Mouse (Mus musculus) testis, adult 2 months (tissue): ENCODE measurements around the gene Scn5a. TPM values are rescaled to one million over a fixed set of nuclear protein-coding genes. Genes with fewer than 3 reads are reported as not detected.

Experiments used
- H3K27ac ChIP-seq: fragments of 200-500 bp; 2 replicates; pipeline ENCODE4 v1.5.1; 2012; ENCODE audit warnings: low read depth, low read length; ENCODE audit not compliant: control insufficient read depth, insufficient read depth
- H3K27me3 ChIP-seq: fragments of 200-500 bp; 2 replicates; pipeline ENCODE4 v1.6.1; 2012; ENCODE audit warnings: mild to moderate bottlenecking, low read length, moderate library complexity; ENCODE audit not compliant: control insufficient read depth, insufficient read depth
- H3K36me3 ChIP-seq: fragments of 200-500 bp; 2 replicates; pipeline ENCODE4 v1.6.1; 2012; ENCODE audit warnings: mild to moderate bottlenecking, low read length; ENCODE audit not compliant: control insufficient read depth, insufficient read depth
- H3K4me1 ChIP-seq: fragments of 200-500 bp; 2 replicates; pipeline ENCODE4 v1.6.1; 2012; ENCODE audit warnings: low read length; ENCODE audit not compliant: control insufficient read depth, insufficient read depth
- H3K4me3 ChIP-seq: fragments of 200-500 bp; 2 replicates; pipeline ENCODE4 v1.5.1; 2012; ENCODE audit warnings: low read depth, mild to moderate bottlenecking, low read length, moderate library complexity, mixed read lengths; ENCODE audit not compliant: control insufficient read depth
- CTCF ChIP-seq: fragments of 200-500 bp; IDR thresholded peaks from 2 replicates; pipeline ENCODE4 v1.5.1; 2012; ENCODE audit warnings: low read depth, mild to moderate bottlenecking, inconsistent platforms, low read length, moderate library complexity; ENCODE audit not compliant: control insufficient read depth, insufficient read depth, insufficient replicate concordance
- POLR2A ChIP-seq: fragments of 200-500 bp; IDR thresholded peaks from 2 replicates; pipeline ENCODE4 v1.6.1; 2012; ENCODE audit warnings: low read depth, mild to moderate bottlenecking, inconsistent platforms, low read length, moderate library complexity; ENCODE audit not compliant: control insufficient read depth
- polyA plus RNA-seq: library from polyadenylated mRNA; depleted of rRNA; stranded (reverse); fragments of >200 nt; gene quantifications from 2 replicates; pipeline ENCODE4 v1.2.3, GENCODE M21; 2012

Scn5a gene
- polyA plus RNA-seq, 1 experiment = 0.79 TPM

DNA sequence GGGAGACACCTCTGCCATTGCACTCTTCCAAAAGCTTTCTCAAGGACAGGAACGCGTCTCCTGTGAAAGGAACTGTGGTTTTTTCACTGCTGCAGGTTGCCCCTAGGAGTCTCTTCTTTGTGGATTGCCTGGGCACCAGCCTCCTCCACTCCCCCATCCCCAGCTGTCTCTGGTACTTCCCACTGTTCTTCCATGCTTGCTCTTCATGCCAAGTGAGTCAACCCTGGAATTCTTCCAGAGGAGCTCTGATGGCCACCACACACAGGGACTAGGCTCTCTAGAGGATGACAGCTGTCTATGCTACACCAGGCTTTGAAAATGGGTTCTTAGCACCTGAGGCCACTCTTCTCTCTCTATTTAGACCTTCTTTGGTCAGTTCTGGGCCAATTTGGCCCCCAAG, 1.8 kb downstream of the Scn5a start:
- H3K27me3 ChIP-seq = 0 out of 2 replicates have a peak, but pooled peaks cover 2% of the 10 kb centered on the region
- H3K4me1 ChIP-seq = peaks cover 6% of the 10 kb centered on the region; the same call in 1 of the 2 replicates
- H3K4me3 ChIP-seq = no peak overlapping the region
- no peaks in the 10 kb centered on the region for H3K36me3 ChIP-seq
- TF ChIP-seq POLR2A = no peak
- TF ChIP-seq CTCF = no peak
- no peak overlapping the region for H3K27ac ChIP-seq

DNA sequence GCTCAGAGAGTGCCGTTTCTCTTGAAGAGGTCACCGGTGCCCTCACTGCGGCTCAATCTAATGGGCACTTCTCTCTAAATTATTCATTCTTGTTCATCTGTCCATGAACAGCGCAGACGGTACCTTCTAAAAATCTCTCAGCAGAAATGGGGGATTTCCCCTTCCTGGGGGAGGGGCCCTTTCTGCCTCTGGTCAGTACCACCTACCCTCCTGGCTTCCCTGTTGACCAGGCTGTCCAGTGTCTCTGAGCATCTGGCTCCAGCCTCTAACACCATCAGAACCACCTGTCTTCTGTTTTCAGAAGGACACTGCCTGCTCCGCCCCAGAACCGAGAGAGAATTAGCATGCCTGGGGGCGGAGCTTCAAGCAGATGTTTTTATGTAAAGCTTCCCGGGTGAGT, 3.1 kb downstream of the Scn5a start:
- TF ChIP-seq POLR2A (no peak), CTCF (no peak)
- Histone ChIP-seq H3K27ac (no peak overlapping the region), H3K27me3 (0 out of 2 replicates have a peak, but pooled peaks cover 2% of the 10 kb centered on the region), H3K4me1 (peaks cover 6% of the 10 kb centered on the region; the same call in 1 of the 2 replicates), H3K36me3 (no peaks in the 10 kb centered on the region), H3K4me3 (no peak overlapping the region)

DNA sequence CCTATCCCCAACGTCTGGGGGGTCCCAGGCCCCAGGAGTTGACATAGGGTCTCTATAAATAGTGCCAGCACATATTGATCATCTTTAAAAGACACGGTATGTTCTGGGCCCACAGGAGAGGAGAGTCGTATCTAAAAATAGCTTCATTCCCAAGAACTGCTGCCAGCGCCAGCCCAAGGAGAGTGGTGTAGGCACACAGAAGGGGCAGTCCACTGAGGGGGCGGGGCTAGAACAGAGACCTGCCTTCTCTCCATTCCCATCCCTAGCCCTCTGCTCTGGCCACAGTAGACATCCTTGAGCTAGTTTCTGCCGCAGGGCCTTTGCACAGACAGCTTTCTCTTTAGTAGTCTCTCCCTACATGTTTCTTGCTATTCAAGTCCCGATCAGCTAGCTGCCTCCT, 4.5 kb downstream of the Scn5a start:
- Histone ChIP-seq H3K27ac (no peak overlapping the region), H3K4me3 (no peak overlapping the region), H3K4me1 (peaks cover 6% of the 10 kb centered on the region; the same call in 1 of the 2 replicates), H3K27me3 (0 out of 2 replicates have a peak, but pooled peaks cover 2% of the 10 kb centered on the region), H3K36me3 (no peaks in the 10 kb centered on the region)
- TF ChIP-seq CTCF (no peak), POLR2A (no peak)

DNA sequence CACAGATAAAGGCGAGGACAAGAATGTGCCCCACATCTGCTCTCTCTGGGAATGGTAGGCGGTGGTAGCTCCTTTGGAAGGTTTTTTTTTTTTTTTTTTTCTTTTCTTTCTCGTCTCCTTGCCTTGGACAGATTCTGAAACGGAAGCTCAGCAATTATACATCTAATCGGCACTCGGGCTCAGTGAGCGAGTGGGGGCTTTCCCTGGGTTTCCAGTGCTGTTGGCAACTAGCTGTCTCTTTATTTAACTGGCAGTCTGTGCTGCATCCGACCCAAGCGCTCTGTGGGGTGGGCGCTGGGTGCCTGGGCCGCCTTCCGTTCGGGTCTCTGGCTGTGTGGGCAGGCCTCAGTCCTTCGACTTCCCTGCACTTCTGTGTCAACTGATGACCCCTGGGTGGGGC, 5.8 kb downstream of the Scn5a start:
- Histone ChIP-seq H3K4me3 (no peak overlapping the region), H3K4me1 (no peaks in the 10 kb centered on the region), H3K27me3 (no peaks in the 10 kb centered on the region), H3K36me3 (no peaks in the 10 kb centered on the region), H3K27ac (no peak overlapping the region)
- TF ChIP-seq POLR2A = no peak
- no peak for TF ChIP-seq CTCF

DNA sequence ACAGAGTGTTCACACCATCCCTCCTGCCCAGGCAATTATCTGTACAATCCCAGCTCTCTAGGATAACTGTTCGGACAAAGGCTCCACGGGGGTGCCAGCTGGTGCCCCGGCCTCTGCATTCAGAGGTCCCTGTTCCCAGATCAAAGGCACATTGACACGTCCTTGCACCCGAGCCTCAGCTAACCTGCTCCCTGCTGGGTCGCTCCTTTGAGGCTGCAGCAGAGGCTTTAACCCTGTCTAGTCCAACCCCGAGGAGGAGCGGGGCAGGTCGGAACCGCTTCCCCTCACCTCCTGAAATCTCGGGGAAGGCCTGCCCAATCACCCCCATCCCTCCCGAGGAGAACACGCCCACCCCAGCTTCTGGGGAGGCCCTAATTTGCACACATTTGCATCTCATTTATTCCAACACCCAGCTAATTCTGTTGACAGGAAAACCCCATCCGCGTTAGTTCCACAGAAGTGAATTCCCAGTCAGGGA, 7.4 kb downstream of the Scn5a start:
- Histone ChIP-seq H3K4me1 (no peaks in the 10 kb centered on the region), H3K27me3 (no peaks in the 10 kb centered on the region), H3K36me3 (no peaks in the 10 kb centered on the region), H3K4me3 (no peak overlapping the region), H3K27ac (no peak overlapping the region)
- TF ChIP-seq CTCF (no peak), POLR2A (no peak)

DNA sequence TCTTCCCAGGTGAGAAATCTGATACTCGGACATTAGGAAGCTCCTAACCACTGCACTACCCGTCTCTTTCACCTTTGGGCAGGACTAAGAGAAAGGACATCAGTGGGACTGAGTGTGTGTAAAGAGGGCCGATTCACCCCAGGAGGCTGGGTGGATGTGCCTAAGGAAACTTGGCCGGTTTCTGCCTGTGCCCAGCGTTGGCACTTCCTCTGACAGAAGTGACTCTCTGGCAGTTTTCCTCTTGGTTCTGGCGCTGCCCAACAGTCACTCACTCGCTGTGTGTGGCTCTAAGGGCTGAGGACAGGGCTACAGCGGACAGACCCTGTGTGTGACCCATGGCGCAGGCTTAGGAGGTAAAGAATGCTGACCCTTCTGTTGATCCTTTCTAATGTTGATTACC, 8.2 kb downstream of the Scn5a start:
- Histone ChIP-seq H3K36me3 (no peaks in the 10 kb centered on the region), H3K4me1 (no peaks in the 10 kb centered on the region), H3K4me3 (no peak overlapping the region), H3K27me3 (no peaks in the 10 kb centered on the region), H3K27ac (no peak overlapping the region)
- TF ChIP-seq CTCF = no peak

DNA sequence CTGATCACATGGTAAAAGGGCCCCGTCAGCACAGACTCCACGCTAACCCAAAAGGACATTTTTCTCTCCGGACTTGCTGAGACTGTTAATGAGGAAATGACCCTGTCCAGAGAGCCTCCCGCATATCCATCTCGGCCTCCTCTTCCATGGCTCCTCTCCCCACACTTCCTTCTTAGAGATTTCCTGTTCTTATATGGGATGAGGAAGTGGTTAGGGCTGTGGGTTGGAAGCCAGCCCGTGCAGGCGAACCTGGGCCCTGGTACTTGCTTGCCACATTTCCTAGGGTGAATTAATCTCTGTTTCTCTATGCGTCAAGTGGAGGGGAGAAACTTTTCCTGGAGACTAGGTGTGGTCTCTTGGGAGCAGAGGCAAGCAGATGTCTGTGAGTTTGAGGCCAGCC, 10.1 kb downstream of the Scn5a start:
- no peak overlapping the region for H3K27ac ChIP-seq
- TF ChIP-seq CTCF (no peak), POLR2A (no peak)
- no peaks in the 10 kb centered on the region for H3K36me3 ChIP-seq
- no peaks in the 10 kb centered on the region for H3K27me3 ChIP-seq
- no peaks in the 10 kb centered on the region for H3K4me1 ChIP-seq
- H3K4me3 ChIP-seq = no peak overlapping the region

DNA sequence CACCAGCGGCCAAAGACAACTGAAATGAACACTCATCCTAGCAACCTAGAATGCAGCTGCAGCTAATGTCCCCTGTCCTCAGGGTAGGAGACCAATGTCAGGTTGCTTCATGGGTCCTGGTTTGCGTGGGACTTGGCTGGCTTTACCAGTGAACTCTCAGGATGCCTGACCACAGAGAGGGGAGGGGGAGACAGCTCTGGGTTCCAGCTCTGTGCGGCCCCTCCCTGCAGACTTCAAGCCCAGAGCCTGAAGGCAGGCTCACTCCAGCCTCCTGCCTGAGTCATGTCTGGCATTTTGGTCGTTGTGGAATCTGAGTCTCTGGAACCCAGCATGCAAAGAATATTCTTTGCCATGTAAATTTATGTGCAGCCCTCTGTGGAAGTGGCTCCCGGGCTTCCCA, 11.0 kb downstream of the Scn5a start:
- H3K4me3 ChIP-seq = no peak overlapping the region
- no peak overlapping the region for H3K27ac ChIP-seq
- TF ChIP-seq POLR2A (no peak), CTCF (no peak)
- H3K4me1 ChIP-seq = no peaks in the 10 kb centered on the region
- H3K36me3 ChIP-seq = no peaks in the 10 kb centered on the region
- no peaks in the 10 kb centered on the region for H3K27me3 ChIP-seq
